Mouse (Mus musculus): Measurements from ENCODE around the gene Has3.

Gene Has3

DNA sequence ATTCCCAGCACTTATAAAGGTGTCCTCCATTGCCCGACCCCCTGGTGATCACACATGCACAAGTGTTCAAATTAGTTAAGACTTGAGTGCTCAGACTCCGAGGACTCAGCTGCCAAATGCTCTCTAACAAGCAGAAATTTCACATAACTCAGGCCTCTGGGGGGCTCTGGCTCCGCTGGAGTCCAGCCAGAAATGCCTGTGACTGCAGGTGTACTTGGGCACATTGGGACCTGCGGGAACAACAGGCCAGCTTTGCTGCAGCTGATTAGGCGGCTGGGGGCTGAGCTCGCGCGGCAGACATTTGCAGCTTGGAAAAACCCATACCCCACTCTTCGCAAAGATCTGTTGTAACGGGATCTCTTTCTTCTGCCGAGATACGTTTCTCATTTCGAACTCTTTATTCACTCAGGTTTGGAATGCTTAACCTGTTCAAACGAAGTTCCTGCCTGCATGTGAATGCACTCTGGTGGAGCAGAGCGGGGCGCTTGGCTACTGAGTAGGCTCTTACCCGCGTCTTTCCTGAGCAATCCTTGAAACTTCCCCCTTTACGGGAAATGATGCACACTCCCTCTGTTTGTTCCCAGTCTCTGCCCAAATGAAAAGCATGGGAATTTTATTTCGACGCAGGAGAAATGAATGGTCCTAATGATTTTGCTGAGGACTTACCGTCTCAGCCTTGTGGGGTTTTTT is 62.5 kb downstream of the Has3 start:
- peak; percentile 76 for DNase-seq

DNA sequence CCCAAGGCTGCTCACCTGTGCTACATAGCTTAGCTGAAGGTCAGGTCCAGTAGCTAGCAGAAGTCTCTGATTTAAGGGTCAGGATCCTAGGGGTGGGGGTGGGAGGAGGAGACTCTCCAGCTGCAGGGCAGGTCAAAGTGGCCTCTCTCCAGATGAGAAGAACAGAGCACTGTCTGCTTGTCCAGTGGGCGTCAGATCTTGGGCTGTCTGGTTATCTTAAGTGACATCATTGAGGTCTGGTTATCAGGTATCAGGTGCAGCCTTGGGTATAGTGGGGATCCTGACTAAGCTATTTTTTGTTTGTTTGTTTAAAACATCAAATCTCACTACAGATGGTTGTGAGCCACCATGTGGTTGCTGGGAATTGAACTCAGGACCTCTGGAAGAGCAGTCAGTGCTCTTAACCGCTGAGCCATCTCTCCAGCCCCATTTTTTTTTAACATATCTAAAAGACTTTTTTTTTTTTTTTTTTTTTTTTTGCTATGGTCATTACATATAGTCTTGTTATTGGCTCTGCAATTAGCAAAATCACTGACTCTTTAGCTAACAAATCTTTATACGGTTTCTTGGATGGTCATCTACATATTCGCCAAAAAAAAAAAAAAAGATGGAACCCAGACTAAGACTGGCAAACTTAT is 63.6 kb downstream of the Has3 start:
- DNase-seq = no peak
